Mouse (Mus musculus) ES-E14 (cell line): Measurements from ENCODE around the gene Rex1bd.

ENCODE experiments used
- CHD2 ChIP-seq: IDR thresholded peaks from 2 replicates; pipeline ENCODE4 v1.6.1; 2014; ENCODE audit warnings: mild to moderate bottlenecking, low read depth, low read length, inconsistent platforms
- HCFC1 ChIP-seq: IDR thresholded peaks from 2 replicates; pipeline ENCODE4 v1.6.1; 2012; ENCODE audit warnings: low read length, inconsistent platforms, borderline replicate concordance; ENCODE audit not compliant: insufficient read depth
- MAFK ChIP-seq: IDR thresholded peaks from 2 replicates; pipeline ENCODE4 v1.6.1; 2014; ENCODE audit warnings: mild to moderate bottlenecking, low read depth, low read length, inconsistent platforms; ENCODE audit not compliant: insufficient read depth
- ZNF384 ChIP-seq: IDR thresholded peaks from 2 replicates; pipeline ENCODE4 v1.6.1; 2012; ENCODE audit warnings: low read depth, low read length, inconsistent platforms

- TF ChIP-seq HCFC1 (no peak), MAFK (no peak), CHD2 (no peak), ZNF384 (no peak)
Observed at GRCm38 (mm10) chr8:70504851-70505250, 1.7 kb downstream of the Rex1bd start.
